Mouse (Mus musculus): ENCODE results near the gene Tmcc3.

DNA sequence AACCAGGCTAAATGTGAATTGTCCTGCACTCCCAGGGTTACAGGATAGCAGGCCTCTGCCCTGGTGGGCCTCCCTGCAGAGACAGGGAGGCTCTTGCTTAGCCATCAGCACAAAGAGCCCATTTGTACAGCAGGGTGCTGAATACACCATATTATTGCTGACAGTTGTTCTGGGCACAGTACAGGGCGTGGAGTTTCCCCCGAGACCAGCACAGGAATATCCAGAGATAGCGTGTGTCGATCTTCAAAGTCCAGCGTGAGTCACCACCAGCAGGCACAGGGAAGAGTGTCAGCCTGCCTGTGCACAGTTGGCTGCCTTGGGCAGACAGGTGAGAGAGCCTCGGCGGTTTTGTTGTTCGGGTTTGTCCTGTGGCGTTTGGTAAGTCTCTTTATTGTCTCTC lies 238.9 kb downstream of the Tmcc3 start:
- no peak for TF ChIP-seq CTCF (IDR thresholded peaks at IDR 0.05; ENCODE audit: insufficient read depth, low read depth, low read length)
- no peak for TF ChIP-seq POLR2A (IDR thresholded peaks at IDR 0.05; ENCODE audit: insufficient read depth, low read depth, low read length)
